Mouse (Mus musculus) frontal cortex, postnatal 36 days (tissue): ENCODE results near the gene Ggt5.
"Not testable (repeated sequence)": the region's sequence is repeated elsewhere in the genome, so short reads cannot be mapped to it uniquely, and the experiment has no call there.

Experiments used
- DNase-seq, 2 experiments: peaks; one replicate each; pipeline ENCODE4 v3.0.0; 2022; ENCODE audit warnings: low spot score in 2 of 2

The Ggt5 gene

DNA sequence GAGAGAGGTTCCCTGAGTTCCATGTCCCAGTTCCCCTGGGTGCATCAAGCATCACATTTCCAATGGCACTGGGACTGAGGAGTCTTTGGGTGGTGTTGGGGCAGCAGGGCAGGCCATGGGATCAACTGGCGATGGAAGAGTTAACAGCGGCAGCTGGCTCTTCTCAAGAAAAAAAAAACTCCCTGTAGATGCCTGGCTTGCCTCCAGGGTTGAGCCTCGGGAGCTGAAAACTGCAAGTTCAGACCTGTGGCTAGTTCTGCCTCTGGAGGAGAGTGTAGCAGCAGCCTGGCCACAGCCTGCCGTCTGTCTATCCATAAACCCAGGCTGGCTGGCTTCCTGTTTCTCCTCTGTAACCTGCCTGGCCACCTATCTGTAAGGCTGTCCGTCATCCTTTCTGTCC is at the start of gene Ggt5:
Ggt5 (plus strand) TSS at position 212 of the 400 bp plus-strand sequence.
- no peak for DNase-seq

DNA sequence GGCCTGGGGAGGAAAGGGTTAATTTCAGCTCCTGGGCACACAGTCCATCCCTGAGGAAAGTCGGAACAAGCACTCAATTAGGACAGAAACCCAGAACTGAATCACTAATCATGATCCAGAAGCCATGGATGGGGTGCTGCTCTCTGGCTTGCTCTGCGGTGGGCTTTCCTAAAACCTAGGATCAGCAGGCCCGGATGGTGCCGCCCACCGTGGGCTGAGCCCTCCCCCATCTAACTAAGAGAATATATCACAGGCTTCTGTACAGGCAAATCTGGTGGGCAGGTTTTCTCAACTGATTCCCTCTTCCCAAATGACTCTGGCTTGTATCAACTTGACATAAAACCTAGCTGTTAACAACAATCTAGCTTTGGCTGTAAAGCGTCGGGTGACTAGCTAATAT is 41.2 kb upstream of the Ggt5 start:
- no peak for DNase-seq

DNA sequence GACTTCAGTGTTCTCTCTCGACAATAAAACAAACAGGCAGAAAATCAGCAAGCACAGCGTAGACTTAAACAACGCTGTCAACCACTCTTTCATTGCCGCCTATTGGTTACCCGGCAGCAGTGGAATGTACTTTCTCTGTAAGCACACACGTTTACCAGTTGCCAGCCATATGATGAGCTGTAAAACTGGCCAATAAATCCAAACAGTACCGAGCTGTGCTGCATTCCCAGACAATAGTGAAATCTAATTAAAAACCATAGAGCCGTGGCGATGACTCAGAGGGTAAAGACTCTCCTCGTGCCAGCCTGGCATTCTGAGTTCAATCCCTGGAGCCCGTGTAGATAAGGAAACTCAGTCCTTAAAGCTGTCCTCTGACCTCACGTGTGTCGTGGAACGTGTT is 40.7 kb upstream of the Ggt5 start:
- no peak for DNase-seq

DNA sequence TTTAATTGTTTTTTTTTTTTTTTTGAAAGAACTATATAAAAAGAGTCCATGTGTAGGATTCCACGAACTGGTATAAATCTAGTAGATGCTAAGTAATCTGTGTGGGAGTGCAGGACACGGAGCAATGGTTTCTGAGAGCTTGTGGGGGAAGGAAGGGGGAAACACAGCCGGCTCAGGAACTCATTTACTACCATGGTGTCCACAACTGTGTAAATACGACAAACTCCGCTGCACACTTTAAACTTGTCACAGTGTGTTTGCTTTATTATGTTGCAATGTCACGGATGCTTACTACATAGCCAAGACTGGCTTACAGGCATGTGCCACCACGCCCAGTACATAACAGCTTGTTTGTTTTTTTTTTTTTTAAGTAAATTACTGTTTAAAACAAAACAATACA is 39.3 kb upstream of the Ggt5 start:
- no peak for DNase-seq

DNA sequence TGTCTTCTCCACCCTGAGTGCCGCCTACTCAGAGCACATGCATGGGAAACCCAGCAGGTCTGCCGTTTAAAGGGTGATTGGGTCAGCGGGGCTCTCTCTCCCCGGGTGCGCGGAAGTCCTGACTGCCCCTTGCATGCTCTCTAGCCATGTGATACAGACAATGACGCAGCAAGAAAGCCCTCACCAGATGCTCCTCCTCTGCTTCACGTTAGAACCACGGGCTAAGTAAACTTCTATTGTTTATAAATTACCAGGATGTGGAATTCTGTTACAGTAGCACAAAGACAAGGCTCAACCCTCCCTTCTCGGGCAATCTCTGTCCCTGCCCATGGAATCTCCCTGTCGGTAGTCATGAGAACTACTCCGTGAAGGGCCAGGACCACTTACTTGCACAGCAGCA is 38.0 kb upstream of the Ggt5 start:
- no peak for DNase-seq

DNA sequence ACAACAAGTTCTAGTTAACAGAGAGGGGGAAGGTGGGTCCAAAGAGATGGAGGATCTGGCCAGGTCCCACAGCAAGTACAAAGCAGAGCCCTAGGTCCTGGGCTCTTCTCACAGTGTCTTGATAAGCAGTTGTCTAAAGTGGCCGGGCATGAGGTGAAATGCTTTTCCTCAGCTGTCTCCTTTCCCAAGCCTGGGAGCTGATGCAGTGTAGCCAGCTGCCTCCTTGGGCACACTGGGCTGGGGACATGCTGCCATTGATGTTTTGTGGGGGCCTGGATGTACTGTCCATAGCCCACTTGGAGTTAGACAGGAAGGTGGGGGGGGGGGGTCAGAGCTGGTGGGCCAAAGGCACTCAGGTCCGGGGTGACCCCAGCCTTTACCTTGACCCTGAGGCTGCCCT is 37.0 kb upstream of the Ggt5 start:
- no peak for DNase-seq

DNA sequence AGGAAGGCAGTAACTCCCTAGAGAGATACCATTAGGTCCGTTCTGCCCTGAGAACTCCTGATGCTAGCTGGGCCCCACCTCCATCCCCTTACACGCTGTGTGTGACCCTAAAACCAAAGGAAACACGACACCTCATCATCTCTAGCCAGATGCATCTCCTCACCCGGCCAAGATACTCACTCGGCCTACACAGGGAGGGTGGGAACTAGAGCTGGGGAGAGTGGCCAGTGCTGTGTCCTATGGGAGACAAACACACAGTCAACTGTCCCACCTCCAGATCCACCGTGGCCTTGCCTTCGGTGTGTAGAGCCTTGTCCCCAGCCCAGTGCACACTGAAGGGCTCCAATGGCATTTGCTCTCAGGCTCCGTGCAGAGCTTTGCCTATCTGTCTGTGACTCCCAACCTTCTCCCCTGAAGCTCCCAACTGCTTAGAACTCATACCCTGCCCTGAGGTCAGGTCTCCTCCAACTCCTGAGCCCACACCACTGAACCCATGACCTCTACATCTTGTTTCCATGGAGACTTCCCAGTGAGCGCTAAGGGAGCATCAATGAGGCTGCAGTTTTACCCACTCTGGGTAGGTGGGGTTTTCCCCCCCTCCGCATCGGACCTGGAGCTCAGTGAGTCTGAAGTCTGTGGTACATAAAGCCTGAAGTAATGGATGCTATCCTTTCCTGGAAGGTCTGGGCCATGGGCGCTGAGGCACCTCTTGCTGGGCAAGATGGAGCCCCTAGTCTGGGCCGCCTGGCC is 36.3 kb upstream of the Ggt5 start:
- DNase-seq, result no peak

DNA sequence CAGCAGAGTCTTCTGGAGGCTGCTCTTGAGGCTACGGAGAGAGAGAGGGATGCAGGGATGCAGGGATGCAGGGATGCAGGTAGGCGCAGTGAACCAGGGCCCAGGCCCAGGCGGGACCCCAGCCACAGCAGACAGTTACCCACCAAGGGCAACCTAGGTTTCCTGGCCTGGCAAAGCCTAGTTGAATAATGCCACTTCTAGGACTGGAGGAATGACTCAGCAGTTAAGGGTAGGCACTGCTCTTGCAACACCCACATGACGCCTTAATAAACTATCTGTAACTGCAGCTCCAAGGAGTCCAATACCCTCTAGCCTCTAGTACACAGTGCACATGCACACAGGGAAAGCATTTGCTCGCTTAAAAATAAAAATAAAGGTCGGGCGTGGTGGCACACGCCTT is 35.0 kb upstream of the Ggt5 start:
- no peak for DNase-seq

DNA sequence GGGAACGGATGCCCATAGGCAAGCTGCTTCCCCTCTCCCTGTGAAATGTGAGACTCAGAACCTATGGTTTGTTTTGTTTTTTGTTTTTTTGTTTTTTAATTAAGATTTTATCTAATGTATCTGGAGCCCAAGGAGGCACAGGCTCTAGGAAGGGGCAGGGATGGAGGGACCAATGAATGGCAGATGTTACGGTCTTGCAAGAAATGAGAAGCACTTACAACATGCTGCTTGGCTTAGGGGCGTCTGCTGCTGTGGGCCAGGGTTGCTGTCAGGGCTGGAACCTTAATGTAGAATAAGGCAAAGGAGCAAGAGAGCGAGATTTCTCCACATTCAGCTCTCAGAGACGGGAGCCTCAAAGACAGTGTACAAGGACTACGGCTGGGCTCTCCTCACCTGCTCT is 33.6 kb upstream of the Ggt5 start:
- no peak for DNase-seq

DNA sequence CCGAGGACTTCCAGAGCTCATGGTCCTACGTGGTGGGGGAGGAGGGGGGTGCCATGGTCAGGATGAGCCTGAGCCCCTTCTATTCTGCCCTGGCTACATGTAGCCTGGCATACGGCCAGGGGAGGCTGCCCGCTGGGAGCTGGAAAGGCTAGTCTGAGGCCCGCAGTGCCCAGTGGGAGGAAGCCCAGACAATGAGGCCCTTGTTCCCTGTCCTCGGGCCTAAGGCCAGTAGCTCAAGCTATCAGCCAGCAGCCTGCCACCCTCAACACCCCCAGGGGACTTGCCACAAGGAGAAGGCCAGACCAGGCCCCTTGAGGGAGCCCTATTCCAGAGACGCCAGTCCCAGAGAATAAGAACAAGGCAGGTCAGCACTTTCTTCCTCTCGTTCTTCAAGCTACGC is 33.1 kb upstream of the Ggt5 start:
- peak; percentile 57 to 71 for DNase-seq

DNA sequence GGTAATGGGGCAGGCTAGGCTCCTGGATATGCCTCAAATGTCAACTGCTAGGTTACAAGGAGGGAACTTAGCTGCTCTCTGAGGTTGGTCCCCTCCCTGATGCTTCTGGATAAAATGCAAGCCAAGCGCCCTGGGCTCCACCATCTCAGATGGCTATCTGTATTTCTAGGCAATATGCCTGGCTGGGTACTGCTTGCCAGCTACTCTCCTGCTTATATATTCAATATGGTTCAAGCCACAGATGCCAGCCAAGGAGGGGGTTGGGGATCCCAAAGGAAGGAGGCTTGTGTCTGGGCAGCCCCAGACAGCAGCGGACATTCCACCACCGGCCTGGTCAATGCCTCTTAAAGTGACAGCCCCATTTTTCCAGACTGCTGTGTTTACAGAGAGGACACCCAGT is 30.6 kb upstream of the Ggt5 start:
- DNase-seq, result peak; percentile 36 to 52

DNA sequence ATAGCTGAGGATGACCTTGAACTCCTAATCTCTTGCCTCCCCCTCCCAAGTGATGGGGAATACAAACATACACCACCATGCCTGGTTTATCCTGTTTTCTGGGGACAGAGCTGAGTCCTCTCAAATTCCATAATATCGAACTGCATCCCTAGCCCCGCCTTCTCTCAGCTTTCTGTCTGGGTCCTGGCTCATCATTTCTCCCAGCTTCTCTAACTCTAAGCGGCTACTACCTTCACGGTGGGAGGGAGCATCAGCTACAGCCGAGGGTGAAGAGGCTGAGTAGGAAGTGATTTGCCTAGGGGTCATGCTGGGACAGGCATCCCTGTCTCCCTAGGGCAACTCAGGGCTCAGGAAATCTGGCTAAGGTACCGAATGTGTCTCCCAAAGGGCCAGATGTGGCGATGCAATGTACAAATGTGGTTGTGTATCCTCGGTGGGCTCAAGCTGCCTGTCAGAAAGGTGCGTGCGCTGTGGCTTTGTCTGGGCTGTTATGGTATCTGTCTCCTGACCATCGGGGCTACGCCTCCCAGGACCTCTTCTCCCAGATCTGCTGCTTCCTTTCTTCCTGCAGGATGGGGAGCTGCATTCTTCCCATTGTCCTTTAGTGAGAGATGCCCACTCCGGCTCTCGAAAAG is 30.0 kb upstream of the Ggt5 start:
- DNase-seq, result peak in 1 of 2 experiments; percentile 17

DNA sequence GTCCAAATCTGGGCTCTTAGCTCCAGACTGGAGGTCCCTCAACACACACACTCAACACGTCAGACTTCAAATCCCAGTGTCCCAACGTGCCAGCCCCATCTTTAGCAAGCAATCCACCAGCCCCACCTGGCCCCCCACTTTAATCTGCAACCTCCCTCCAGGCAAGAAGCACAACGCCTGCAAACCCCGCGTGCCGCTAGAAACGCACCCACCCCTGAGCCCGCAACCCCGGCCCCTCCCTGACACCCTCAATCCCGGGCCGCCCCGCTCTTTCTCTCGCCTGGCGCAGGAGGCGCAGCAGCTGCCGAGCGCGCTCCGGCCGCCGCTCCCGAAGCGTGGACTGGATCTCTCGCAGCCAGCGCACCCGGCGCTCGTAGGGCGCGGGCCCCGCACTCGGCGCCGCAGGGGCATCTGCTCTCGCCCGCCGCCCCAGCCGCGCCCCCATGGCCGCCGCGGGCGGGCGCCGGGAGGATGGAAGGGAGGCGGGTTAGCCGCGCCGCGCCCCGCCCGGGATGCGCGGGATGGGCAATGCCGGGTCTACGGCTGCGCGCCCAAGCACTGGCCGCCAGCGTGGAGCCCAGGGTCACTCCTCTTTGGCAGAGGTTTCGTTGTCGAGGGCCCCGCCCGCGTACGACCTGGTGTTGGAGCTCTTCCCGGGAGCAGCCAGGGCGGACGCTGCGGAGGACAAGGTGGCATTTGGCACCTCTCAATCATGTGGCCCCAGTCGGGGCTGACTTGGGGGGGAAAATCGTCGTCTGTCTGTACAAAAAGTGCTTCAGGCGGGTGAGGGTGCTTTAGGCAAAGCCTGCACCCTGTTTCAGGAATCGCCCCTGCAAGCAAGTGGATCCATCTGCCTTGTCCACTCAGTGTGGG is 29.2 kb upstream of the Ggt5 start, which contains the start of gene Lrrc75b:
Lrrc75b (minus strand) TSS at position 655 of the 873 bp plus-strand sequence.
- DNase-seq, result peak; percentile 34 to 37

DNA sequence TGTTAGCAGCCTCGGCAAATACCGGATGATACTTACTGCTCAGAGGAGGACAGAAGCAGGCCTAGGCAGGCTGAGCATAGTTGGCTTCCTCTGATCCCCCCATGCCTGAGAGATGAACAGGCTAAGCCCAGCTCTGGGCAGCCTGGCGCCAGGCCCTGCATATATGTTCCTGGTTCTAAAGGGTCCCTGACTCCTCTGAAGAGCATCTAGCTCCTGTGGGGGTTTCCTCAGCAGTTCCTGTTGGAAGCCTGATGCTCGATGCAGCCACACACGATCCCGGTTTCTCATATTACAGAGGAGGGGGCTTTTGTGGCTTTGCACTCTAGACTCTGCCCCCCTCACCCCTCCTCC is 28.6 kb upstream of the Ggt5 start:
- DNase-seq, result no peak

DNA sequence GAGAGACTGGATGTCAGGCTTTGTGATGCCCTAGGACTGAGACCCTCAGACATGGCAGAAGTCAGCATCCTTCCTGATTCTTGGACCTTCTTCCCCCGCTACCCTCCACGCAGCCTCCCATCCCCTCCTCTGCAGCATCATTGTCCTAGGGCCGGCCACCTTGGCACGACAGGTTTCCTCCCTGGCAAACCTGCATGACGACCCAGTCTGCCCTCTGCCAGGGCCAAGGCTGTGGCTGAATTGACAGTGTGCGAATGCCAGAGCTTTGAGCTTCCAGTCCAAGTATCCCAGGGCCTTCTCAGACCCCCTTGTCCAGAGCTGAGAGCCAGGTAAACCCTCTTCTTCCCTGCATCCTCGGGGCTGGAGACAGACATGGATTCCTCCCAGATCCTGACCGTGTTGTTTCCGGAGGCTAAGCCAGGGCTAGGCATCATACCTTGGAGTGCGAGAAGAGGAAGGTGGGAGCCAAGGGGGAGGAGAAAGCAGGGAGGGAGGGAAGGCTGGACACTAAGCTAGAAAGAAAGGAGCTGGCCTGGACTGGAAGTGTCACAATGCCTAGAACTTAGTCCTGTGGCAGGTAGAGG is 28.0 kb upstream of the Ggt5 start, which contains the start of gene Ggt1:
Ggt1 (plus strand) TSS at position 534 of the 584 bp plus-strand sequence.
- DNase-seq, result no peak

DNA sequence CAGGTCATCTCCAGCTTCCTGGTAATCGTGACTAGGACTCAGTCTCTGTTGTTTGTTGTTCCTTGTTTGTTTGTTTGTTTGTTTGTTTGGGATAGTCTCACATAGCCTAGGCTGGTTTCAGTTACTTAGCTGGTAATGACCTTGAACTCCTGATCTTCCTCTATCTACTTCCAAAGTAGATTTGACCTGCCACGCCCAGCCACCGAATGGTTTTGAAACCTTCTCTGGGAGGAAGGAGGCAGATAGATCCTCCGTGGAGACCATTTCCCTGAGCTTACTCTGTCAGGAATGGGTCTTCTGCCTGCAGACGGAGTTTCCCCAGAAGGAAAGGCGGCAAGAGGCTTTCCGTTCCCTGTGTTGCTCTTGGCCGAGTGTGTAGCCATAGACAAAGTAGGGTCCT is 26.5 kb upstream of the Ggt5 start:
- no peak for DNase-seq

DNA sequence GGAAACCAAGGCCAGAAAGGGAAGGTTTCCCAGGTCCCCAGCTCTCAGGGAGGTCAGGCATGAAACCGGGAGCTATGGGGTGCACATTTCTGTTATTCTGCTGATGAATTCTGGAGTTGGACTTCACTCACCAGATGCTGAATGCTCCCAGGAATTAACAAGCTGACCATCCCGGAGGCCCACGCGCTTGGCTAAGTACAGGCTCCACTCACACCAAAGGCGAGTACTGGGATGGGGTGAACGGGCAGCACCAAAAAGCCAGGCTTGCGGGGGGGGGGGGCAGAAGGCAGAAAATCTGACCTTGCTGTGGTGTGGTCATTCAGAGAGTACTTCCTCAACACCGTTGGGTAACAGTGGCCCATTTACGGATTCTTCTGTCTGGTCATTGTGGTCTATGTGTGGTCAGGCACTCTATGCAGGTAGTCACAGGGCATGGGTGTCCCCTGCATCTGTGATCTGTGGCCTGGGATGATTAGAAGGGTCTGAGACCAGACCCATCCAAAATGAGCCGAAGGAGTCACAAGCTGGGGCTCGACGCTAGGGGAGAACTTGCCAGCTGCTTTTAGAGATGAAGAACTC is 24.4 kb upstream of the Ggt5 start:
- no peak for DNase-seq

DNA sequence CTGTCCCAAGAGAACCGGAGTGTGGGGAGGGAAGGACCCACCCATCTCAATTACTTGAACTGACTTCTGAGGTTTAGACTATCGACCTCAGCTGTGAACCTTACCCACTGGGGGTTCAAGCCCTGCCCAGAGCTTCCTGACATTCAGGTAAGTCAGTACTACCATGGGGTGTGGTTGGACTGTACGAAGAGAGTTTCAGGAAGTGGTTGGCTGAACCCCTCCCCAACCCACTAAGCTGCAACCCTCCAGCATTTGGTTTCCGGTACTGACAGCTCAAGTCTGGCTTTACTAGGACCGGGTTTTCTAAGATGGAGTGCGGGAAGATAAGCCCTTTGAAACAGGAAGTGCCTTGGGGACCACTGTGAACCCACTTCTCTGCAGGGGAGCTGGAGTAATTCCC is 23.7 kb upstream of the Ggt5 start:
- DNase-seq, result no peak

DNA sequence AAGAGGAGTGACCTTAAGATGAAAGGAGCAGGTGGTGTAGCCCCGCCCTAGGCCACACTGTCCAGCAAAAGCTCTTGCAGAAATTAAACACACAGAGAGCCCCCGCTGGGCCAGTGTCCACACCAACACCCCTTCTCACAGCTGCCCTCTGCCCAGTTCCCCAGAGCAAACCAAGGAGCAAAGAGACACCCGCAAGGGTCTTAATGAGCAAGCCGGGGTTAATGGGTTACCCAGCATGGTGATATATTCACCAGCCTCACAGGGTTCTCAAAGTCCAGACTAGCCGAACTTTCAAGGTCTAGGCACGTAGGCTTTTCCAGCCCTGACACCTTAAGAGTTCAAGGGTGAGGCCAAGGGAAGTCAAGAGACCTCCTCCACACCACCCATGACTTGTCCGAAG is 23.2 kb upstream of the Ggt5 start:
- no peak for DNase-seq

DNA sequence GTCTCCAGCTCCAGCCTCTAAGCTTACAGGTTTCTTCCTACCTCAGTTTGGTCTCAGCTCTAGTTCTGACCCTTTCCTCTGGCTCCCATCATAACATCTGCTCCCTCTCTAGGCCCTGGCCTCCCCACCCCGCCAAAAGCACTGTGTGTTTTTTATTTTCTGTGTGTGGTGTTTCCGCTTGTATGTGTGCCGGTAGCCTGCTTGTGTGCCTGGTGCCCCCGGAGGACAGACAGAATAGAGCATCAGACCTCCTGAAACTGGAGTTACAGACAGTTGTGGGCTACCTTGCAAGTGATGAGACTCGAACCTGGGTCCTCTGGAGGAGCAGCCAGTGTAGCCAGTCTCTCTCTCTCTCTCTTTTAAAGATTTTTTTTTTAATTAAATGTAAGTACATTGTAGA is 22.8 kb upstream of the Ggt5 start:
- DNase-seq, result no peak

DNA sequence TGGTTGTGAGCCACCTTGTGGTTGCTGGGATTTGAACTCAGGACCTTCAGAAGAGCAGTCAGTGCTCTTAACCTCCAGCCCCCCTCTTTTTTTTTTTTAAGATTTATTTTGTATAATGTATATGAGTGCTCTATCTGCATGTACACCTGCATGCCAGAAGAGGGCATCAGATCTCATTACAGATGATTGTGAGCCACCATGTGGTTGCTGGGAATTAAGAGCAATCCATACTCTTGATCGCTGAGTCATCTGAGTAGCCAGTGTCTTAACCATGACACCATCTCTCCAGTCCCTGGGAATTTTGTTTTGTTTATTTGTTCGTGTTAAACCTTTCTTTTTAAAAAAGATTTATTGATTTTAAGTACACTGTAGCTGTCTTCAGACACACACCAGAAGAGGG is 22.4 kb upstream of the Ggt5 start:
- not testable (repeated sequence) for DNase-seq

DNA sequence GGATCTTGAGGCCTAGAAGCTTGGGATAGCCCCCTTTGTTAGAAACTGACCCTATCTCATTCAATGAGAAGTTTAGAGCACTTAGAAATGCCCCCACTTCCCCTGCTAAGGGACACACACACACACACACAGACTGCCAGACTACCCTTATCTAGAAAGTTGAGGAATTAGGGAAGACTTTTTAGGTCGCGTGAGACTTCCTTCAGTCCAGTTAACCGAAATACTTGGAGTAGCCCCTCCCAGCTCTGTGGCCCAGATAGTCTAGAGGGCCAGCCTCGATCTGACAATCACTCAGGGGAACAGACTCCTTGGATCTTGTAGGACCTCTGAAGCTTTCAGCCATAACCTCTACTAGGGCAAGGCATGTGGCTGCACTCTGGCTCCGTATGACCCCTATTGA is 21.1 kb upstream of the Ggt5 start:
- DNase-seq, result no peak
